In the genomic region with DNA sequence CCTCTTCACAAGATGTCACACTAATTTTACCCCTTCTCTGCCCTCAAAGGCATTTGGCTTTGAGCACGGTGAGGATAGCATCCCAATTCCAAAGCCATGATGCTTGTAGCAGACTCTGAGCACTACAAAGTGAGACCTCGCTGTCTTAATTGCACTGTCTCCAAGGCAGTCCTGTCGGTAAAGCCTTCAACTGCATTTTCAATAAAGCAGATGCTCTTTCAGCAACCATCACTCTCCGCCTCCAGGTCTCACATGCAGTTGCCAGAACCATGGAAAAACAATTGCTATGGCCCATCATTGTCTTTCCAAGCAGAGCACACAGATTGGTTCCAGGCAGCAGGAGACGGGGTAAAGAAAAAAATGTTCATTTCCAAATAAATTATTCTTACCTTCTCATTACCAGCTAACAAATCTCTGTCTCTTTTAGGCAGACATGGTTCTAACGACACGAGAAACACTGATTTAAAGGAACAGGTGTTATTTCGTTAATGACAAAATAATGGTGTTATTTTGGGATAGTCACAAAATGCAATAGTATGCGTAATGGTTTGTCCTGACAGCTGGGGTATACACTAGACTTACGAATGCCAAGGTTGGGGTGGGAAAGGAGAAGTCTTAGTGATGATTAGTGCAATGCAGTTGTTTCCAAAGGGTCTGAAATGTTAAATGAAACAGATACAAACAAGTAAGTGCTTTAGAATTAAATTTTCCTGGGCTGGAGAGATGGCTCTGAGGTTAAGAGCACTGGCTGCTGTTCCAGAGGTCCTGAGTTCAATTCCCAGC, we compare ENCODE assay signal across 20 mouse cellular contexts.
DNase-seq lines count a peak whose midpoint lies in the region; ATAC-seq and TF ChIP-seq lines count a peak whose summit lies in the region.
"Had no signal": no experiment of that assay in that cellular context is flagged by ENCODE, and none has a peak within 500 bp of the region (broad histone marks: within the 10 kb centered on the region; RNA-seq: fewer than 3 reads in every experiment).

No protein-coding gene starts in this region.

- no peak overlapping the region for H3K9ac ChIP-seq in forebrain, postnatal 0 days
- no peak overlapping the region for H3K9ac ChIP-seq in forebrain, embryonic 12.5 days
- H3K9ac ChIP-seq in hindbrain, embryonic 16.5 days (ENCODE audit: low read depth, low read length): no peak overlapping the region
- H3K9ac ChIP-seq in hindbrain, embryonic 14.5 days: no peak overlapping the region
- no peak overlapping the region for H3K9ac ChIP-seq in neural tube, embryonic 13.5 days
- H3K9ac ChIP-seq: neural tube, embryonic 12.5 days had no signal

- H3K36me3 ChIP-seq in forebrain, postnatal 0 days (ENCODE audit: insufficient read depth): no peaks in the 10 kb centered on the region
- no peaks in the 10 kb centered on the region for H3K36me3 ChIP-seq in forebrain, embryonic 12.5 days (replicated peaks)
- no peaks in the 10 kb centered on the region for H3K36me3 ChIP-seq in hindbrain, embryonic 16.5 days (ENCODE audit: control insufficient read depth, insufficient read depth, low read length)
- no peaks in the 10 kb centered on the region for H3K36me3 ChIP-seq in hindbrain, embryonic 14.5 days (replicated peaks; ENCODE audit: control insufficient read depth, insufficient read depth)
- H3K36me3 ChIP-seq in neural tube, embryonic 13.5 days: no peaks in the 10 kb centered on the region
- H3K36me3 ChIP-seq: neural tube, embryonic 12.5 days had no signal

- TF ChIP-seq CTCF in forebrain, postnatal 0 days (IDR thresholded peaks at IDR 0.05; ENCODE audit: low read depth): 0 out of 2 replicates have a peak, but pooled peaks have one; percentile 27

- peak; percentile 42 for ATAC-seq in forebrain, postnatal 0 days
- ATAC-seq in forebrain, embryonic 12.5 days (ENCODE audit: low FRiP score): no peak
- ATAC-seq in hindbrain, embryonic 16.5 days: peak; percentile 64; the same call in 1 of the 2 replicates
- ATAC-seq in hindbrain, embryonic 14.5 days (ENCODE audit: low FRiP score): no peak
- ATAC-seq in neural tube, embryonic 13.5 days (ENCODE audit: low read depth): no peak
- ATAC-seq: lung, postnatal 0 days had no signal

- 0 out of 2 replicates have a peak overlapping the region, but pooled peaks have one; percentile 15 for H3K27ac ChIP-seq in forebrain, postnatal 0 days (ENCODE audit: low read depth, low read length)
- H3K27ac ChIP-seq in forebrain, embryonic 12.5 days: no peak overlapping the region
- no peak overlapping the region for H3K27ac ChIP-seq in hindbrain, embryonic 16.5 days (ENCODE audit: low read depth, low read length)
- no peak overlapping the region for H3K27ac ChIP-seq in hindbrain, embryonic 14.5 days
- 0 out of 2 replicates have a peak overlapping the region, but pooled peaks have one; percentile 14 for H3K27ac ChIP-seq in neural tube, embryonic 13.5 days (replicated peaks)
- H3K27ac ChIP-seq: neural tube, embryonic 12.5 days had no signal

- DNase-seq in forebrain, postnatal 0 days: no peak
- no peak for DNase-seq in hindbrain, embryonic 14.5 days (ENCODE audit: low spot score)
- DNase-seq in neural tube, embryonic 10.5 days (ENCODE audit: extremely low spot score, low spot score): no peak
- no peak for DNase-seq in right cerebral cortex, postnatal 4 days
- DNase-seq: adrenal gland, postnatal 14 days; cerebellum, adult 11-12 months; cerebellum, postnatal 25 days; embryo, embryonic 11 days; gastrocnemius, postnatal 14 days; kidney, adult 11 months; liver; right cerebral cortex, adult 18-20 months; spleen, adult 18-20 months; thymus, postnatal 36 days had no signal

- no peaks in the 10 kb centered on the region for H3K27me3 ChIP-seq in forebrain, postnatal 0 days (ENCODE audit: insufficient read depth, low read length)
- no peaks in the 10 kb centered on the region for H3K27me3 ChIP-seq in forebrain, embryonic 12.5 days
- no peaks in the 10 kb centered on the region for H3K27me3 ChIP-seq in hindbrain, embryonic 16.5 days (replicated peaks; ENCODE audit: control insufficient read depth, insufficient read depth, low read length)
- no peaks in the 10 kb centered on the region for H3K27me3 ChIP-seq in hindbrain, embryonic 14.5 days (ENCODE audit: control insufficient read depth, insufficient read depth, low read length)
- H3K27me3 ChIP-seq in neural tube, embryonic 13.5 days: no peaks in the 10 kb centered on the region
- H3K27me3 ChIP-seq: CH12.LX; neural tube, embryonic 12.5 days had no signal

- WGBS in forebrain, postnatal 0 days: 47% methylated on average over 10 of the region's 10 CpGs
- 75% methylated on average over 10 of the region's 10 CpGs for WGBS in forebrain, embryonic 12.5 days
- 45% methylated on average over 10 of the region's 10 CpGs for WGBS in hindbrain, embryonic 16.5 days
- 50% methylated on average over 10 of the region's 10 CpGs for WGBS in hindbrain, embryonic 14.5 days
- 42% methylated on average over 10 of the region's 10 CpGs for WGBS in neural tube, embryonic 13.5 days

- no peak overlapping the region for H3K4me3 ChIP-seq in forebrain, postnatal 0 days (ENCODE audit: low read depth, low read length)
- no peak overlapping the region for H3K4me3 ChIP-seq in forebrain, embryonic 12.5 days (replicated peaks)
- no peak overlapping the region for H3K4me3 ChIP-seq in hindbrain, embryonic 16.5 days (ENCODE audit: low read length)
- H3K4me3 ChIP-seq in hindbrain, embryonic 14.5 days (replicated peaks; ENCODE audit: low read length): no peak overlapping the region
- no peak overlapping the region for H3K4me3 ChIP-seq in neural tube, embryonic 13.5 days
- H3K4me3 ChIP-seq: neural tube, embryonic 12.5 days had no signal

- H3K4me1 ChIP-seq in forebrain, postnatal 0 days (ENCODE audit: insufficient read depth): no peaks in the 10 kb centered on the region
- 0 out of 2 replicates have a peak, but pooled peaks cover 3% of the 10 kb centered on the region for H3K4me1 ChIP-seq in forebrain, embryonic 12.5 days
- H3K4me1 ChIP-seq in hindbrain, embryonic 16.5 days (ENCODE audit: control insufficient read depth, insufficient read depth, low read depth, low read length): no peaks in the 10 kb centered on the region; the same call in 1 of the 2 replicates
- H3K4me1 ChIP-seq in hindbrain, embryonic 14.5 days (replicated peaks; ENCODE audit: control insufficient read depth, insufficient read depth, low read length): no peaks in the 10 kb centered on the region
- H3K4me1 ChIP-seq in neural tube, embryonic 13.5 days (replicated peaks): 0 out of 2 replicates have a peak, but pooled peaks cover 1% of the 10 kb centered on the region

- H3K9me3 ChIP-seq in forebrain, postnatal 0 days (ENCODE audit: low read length): no peaks in the 10 kb centered on the region
- H3K9me3 ChIP-seq in forebrain, embryonic 12.5 days: no peaks in the 10 kb centered on the region
- no peaks in the 10 kb centered on the region for H3K9me3 ChIP-seq in hindbrain, embryonic 16.5 days (ENCODE audit: control insufficient read depth, low read length)
- H3K9me3 ChIP-seq in hindbrain, embryonic 14.5 days (ENCODE audit: control insufficient read depth, low read length): no peaks in the 10 kb centered on the region
- H3K9me3 ChIP-seq in neural tube, embryonic 13.5 days: no peaks in the 10 kb centered on the region
- H3K9me3 ChIP-seq: neural tube, embryonic 12.5 days had no signal

- H3K4me2 ChIP-seq in forebrain, postnatal 0 days (ENCODE audit: low read depth): no peak overlapping the region
- no peak overlapping the region for H3K4me2 ChIP-seq in forebrain, embryonic 12.5 days
- H3K4me2 ChIP-seq in hindbrain, embryonic 16.5 days (ENCODE audit: low read length): no peak overlapping the region
- no peak overlapping the region for H3K4me2 ChIP-seq in hindbrain, embryonic 14.5 days (replicated peaks)
- H3K4me2 ChIP-seq in neural tube, embryonic 13.5 days: no peak overlapping the region
- H3K4me2 ChIP-seq: neural tube, embryonic 12.5 days had no signal

Comparison
In these comparisons a context has a peak if more than half of its experiments do, and no peak if none do; other contexts are left out.
1. ATAC-seq: peak in forebrain, postnatal 0 days (single experiment) and hindbrain, embryonic 16.5 days (single experiment); none in forebrain, embryonic 12.5 days (single experiment), hindbrain, embryonic 14.5 days (single experiment) and neural tube, embryonic 13.5 days (single experiment).
2. H3K27ac ChIP-seq: peak in forebrain, postnatal 0 days (single experiment) and neural tube, embryonic 13.5 days (single experiment); none in forebrain, embryonic 12.5 days (single experiment), hindbrain, embryonic 16.5 days (single experiment) and hindbrain, embryonic 14.5 days (single experiment).